ENCODE assay signal across 19 mouse cellular contexts in the genomic region with DNA sequence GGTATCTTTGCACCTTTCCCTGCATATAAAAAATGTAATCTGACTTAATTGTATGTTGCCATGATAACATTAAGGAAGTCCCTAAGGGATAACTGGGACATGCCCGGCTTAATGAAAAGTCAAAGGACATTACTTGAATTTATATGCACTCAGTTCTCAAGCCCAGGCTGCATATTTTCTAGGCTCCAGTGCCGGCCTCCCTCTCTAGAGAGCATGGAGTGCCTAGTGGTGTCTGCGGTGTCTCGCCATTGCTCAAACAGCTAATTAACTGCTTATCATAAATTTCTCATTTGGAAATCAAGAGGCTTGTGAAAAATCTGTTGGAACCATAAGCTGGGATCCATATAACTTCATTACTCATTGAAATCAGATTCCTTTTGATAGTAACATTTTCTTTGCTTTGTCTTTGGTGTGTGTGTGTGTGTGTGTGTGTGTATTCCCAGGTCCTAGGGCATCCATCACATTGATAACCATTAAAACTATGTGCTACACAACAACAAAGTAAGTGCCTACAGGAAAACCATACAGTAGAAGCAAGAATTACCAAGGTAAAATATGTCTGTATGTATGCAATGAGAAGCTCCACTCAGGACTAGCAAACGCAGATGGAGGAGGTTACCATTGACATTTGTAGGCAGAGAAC.
DNase-seq lines count a peak whose midpoint lies in the region; ATAC-seq lines count a peak whose summit lies in the region.
"Had no signal": no experiment of that assay in that cellular context is flagged by ENCODE, and none has a peak within 500 bp of the region (broad histone marks: within the 10 kb centered on the region; RNA-seq: fewer than 3 reads in every experiment).

No protein-coding gene starts in this region.

- H3K4me3 ChIP-seq in neural tube, embryonic 11.5 days (ENCODE audit: low read depth, low read length) = no peak overlapping the region
- no peak overlapping the region for H3K4me3 ChIP-seq in neural tube, embryonic 12.5 days
- H3K4me3 ChIP-seq in embryonic facial prominence, embryonic 10.5 days = no peak overlapping the region
- H3K4me3 ChIP-seq: embryonic facial prominence, embryonic 13.5 days; heart, embryonic 13.5 days; limb, embryonic 10.5 days had no signal

- H3K27ac ChIP-seq in neural tube, embryonic 11.5 days (ENCODE audit: low read depth, low read length) = 0 out of 2 replicates have a peak overlapping the region, but pooled peaks have one; percentile 8
- H3K27ac ChIP-seq in neural tube, embryonic 12.5 days = no peak overlapping the region
- H3K27ac ChIP-seq in embryonic facial prominence, embryonic 10.5 days (replicated peaks) = no peak overlapping the region
- H3K27ac ChIP-seq: embryonic facial prominence, embryonic 13.5 days; heart, embryonic 13.5 days; limb, embryonic 10.5 days had no signal

- no peaks in the 10 kb centered on the region for H3K9me3 ChIP-seq in neural tube, embryonic 11.5 days (ENCODE audit: control insufficient read depth, low read length)
- no peaks in the 10 kb centered on the region for H3K9me3 ChIP-seq in neural tube, embryonic 12.5 days
- no peaks in the 10 kb centered on the region for H3K9me3 ChIP-seq in embryonic facial prominence, embryonic 10.5 days
- H3K9me3 ChIP-seq: embryonic facial prominence, embryonic 13.5 days; heart, embryonic 13.5 days; limb, embryonic 10.5 days had no signal

- no peak overlapping the region for H3K4me2 ChIP-seq in neural tube, embryonic 11.5 days (ENCODE audit: low read depth)
- no peak overlapping the region for H3K4me2 ChIP-seq in neural tube, embryonic 12.5 days (replicated peaks)
- H3K4me2 ChIP-seq: embryonic facial prominence, embryonic 13.5 days; heart, embryonic 13.5 days had no signal

- H3K36me3 ChIP-seq in neural tube, embryonic 11.5 days (ENCODE audit: control insufficient read depth, insufficient read depth, low read length) = no peaks in the 10 kb centered on the region
- no peaks in the 10 kb centered on the region for H3K36me3 ChIP-seq in neural tube, embryonic 12.5 days
- no peaks in the 10 kb centered on the region for H3K36me3 ChIP-seq in embryonic facial prominence, embryonic 10.5 days (replicated peaks)
- H3K36me3 ChIP-seq: embryonic facial prominence, embryonic 13.5 days; heart, embryonic 13.5 days; limb, embryonic 10.5 days had no signal

- WGBS in neural tube, embryonic 11.5 days = 74% methylated on average over 5 of the region's 5 CpGs
- 62% methylated on average over 5 of the region's 5 CpGs for WGBS in neural tube, embryonic 12.5 days
- 90% methylated on average over 5 of the region's 5 CpGs for WGBS in embryonic facial prominence, embryonic 10.5 days

- no peaks in the 10 kb centered on the region for H3K4me1 ChIP-seq in neural tube, embryonic 11.5 days (ENCODE audit: control insufficient read depth, insufficient read depth, low read length)
- H3K4me1 ChIP-seq in neural tube, embryonic 12.5 days = 0 out of 2 replicates have a peak, but pooled peaks cover 3% of the 10 kb centered on the region
- no peaks in the 10 kb centered on the region for H3K4me1 ChIP-seq in embryonic facial prominence, embryonic 10.5 days
- H3K4me1 ChIP-seq: embryonic facial prominence, embryonic 13.5 days; heart, embryonic 13.5 days; limb, embryonic 10.5 days had no signal

- no peak overlapping the region for H3K9ac ChIP-seq in neural tube, embryonic 11.5 days (ENCODE audit: low read length)
- H3K9ac ChIP-seq in neural tube, embryonic 12.5 days = no peak overlapping the region
- H3K9ac ChIP-seq: embryonic facial prominence, embryonic 13.5 days; heart, embryonic 13.5 days; liver, postnatal 0 days had no signal

- H3K27me3 ChIP-seq in neural tube, embryonic 11.5 days (ENCODE audit: control insufficient read depth, insufficient read depth, low read length) = no peaks in the 10 kb centered on the region
- H3K27me3 ChIP-seq in neural tube, embryonic 12.5 days (replicated peaks) = no peaks in the 10 kb centered on the region
- no peaks in the 10 kb centered on the region for H3K27me3 ChIP-seq in embryonic facial prominence, embryonic 10.5 days (replicated peaks; ENCODE audit: low read depth, poor library complexity, severe bottlenecking)
- H3K27me3 ChIP-seq: embryonic facial prominence, embryonic 13.5 days; heart, embryonic 13.5 days had no signal

- ATAC-seq in neural tube, embryonic 11.5 days (ENCODE audit: insufficient read depth, low FRiP score, low TSS enrichment) = peak; percentile 80
- peak; percentile 92 for ATAC-seq in neural tube, embryonic 12.5 days (ENCODE audit: low FRiP score, low read depth)
- ATAC-seq: forebrain, embryonic 16.5 days; liver, postnatal 0 days had no signal

- peak; percentile 33 for DNase-seq in neural tube, embryonic 11.5 days (ENCODE audit: low spot score)
- no peak for DNase-seq in neural tube, embryonic 10.5 days (ENCODE audit: extremely low spot score, low spot score)
- peak; percentile 24 for DNase-seq in mesoderm, embryonic 11.5 days (ENCODE audit: low read depth, low spot score)
- DNase-seq in right cerebral cortex, postnatal 4 days = no peak
- DNase-seq in embryonic facial prominence, embryonic 10.5 days (ENCODE audit: low spot score) = no peak
- DNase-seq in urinary bladder, postnatal 25 days (ENCODE audit: low spot score) = no peak
- DNase-seq: adrenal gland, adult 8-10 months; cerebellum, adult 11 months; cerebellum, postnatal 10 days; kidney, adult 8-10 months; kidney, postnatal 36 days; liver, postnatal 0 days; lung, postnatal 10 days; right cerebral cortex, postnatal 25 days had no signal

Comparison
In these comparisons a context has a peak if more than half of its experiments do, and no peak if none do; other contexts are left out.
1. DNase-seq: peak in neural tube, embryonic 11.5 days (single experiment) and mesoderm, embryonic 11.5 days (single experiment); none in neural tube, embryonic 10.5 days (single experiment), right cerebral cortex, postnatal 4 days (single experiment), embryonic facial prominence, embryonic 10.5 days (single experiment) and urinary bladder, postnatal 25 days (single experiment).